Mouse (Mus musculus): ENCODE measurements around the gene Hs6st2.

GRCm38 (mm10) chrX:51592751-51593150 is 88.9 kb downstream of the Hs6st2 start:
- TF ChIP-seq CTCF (conservative IDR thresholded peaks at IDR 0.05; ENCODE audit: insufficient read depth, insufficient read length, low read depth, low read length) (no peak), POLR2A (IDR thresholded peaks at IDR 0.05; ENCODE audit: low read depth, low read length) (no peak)

Measured in kidney, adult 2 months (tissue).